Mouse (Mus musculus) adrenal gland, adult 8-10 months (tissue): ENCODE measurements around the gene Tbc1d32. TPM values are rescaled to one million over a fixed set of nuclear protein-coding genes. Genes with fewer than 3 reads are reported as not detected.
"Not testable (repeated sequence)": the region's sequence is repeated elsewhere in the genome, so short reads cannot be mapped to it uniquely, and the experiment has no call there.

Experiments
- DNase-seq: peaks from one replicate; pipeline ENCODE4 v3.0.0; 2022
- total RNA-seq, 4 experiments: library from RNA; stranded (reverse); gene quantifications; 2 replicates each; pipeline ENCODE4 v1.2.4; 2022

Gene Tbc1d32
- total RNA-seq = 10 to 100 TPM in 2 of 4 experiments, 1 to 10 TPM in 2; 6.9 to 10.9 (median 9.6) TPM

- peak; percentile 86 for DNase-seq
Measured at GRCm38 (mm10) chr10:56228568-56229209, at the start of gene Tbc1d32. Gene Tbc1d32, minus strand, starts transcription at chr10:56228689.

DNA sequence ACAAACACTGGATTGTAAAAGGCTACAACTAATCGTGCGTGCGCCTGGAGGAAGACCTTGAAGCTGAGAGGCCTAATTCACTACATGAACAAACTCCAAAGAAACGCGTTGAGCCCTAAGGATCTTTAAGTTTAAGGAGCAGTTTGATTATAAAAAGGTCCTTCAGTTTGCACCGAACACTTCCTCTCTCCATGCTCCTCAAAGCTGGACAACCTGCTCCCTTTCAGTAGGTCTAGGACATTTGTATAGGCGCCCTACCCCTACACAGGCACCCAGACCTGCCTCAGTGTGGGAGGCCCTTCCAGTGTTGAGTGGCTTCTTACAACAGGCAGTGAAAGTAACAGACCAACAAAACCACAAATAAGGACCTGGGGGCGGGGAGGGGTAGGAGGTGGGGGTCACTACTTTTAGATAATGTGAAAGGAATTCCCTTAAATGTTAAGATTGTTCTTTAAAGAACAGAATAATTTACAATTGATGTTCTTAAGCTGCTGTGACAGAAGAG lies 666 bp downstream of the Tbc1d32 start:
- no peak for DNase-seq

GRCm38 (mm10) chr10:56215797-56216196 lies 12.7 kb downstream of the Tbc1d32 start:
- DNase-seq = no peak

DNA sequence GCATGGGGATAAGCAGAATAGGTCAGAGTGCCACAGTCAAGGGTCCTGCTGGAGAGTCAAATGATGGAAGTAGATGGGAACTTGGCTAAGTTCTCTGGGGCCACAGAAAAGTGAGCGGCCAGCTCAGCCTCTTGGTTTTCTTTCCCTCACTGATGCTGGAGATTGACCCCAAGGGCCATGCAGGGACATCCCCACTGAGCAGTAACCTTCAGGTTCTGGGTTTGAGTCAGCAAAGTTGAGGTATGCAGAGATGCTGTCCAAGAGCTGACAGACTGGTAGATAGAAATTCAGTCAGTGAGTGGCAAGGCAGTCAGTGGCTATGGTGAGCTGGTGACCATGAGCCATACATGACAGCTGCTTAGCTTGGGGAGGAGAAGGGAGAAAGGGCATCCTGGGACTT lies 18.1 kb downstream of the Tbc1d32 start:
- DNase-seq = no peak

DNA sequence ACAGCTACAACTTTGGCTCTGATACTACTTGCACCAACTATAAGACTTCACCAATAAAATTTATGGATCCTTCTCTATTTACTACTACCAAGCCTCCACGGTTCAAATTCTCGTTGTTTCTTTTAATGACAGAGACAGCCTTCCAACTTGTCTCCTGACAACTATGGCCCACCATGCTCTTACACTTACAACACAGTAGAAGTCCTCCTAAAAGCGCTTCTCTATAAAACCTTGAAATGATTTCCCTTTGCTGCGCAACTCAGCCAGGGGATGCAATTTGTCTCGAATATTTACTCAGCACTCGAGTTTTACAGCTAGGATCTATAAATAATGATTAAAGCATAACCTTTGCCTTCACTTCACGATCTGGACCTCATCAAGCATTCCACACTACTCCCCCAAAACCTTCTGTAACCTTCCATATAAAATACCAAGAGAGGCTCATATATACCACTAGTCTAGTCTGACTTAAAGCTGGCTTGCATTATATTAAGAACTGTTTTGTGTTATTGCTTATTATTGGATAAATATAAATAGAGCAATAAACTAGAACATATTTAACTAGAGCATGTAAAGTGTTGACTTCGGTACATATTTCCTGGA lies 21.6 kb downstream of the Tbc1d32 start:
- no peak for DNase-seq

DNA sequence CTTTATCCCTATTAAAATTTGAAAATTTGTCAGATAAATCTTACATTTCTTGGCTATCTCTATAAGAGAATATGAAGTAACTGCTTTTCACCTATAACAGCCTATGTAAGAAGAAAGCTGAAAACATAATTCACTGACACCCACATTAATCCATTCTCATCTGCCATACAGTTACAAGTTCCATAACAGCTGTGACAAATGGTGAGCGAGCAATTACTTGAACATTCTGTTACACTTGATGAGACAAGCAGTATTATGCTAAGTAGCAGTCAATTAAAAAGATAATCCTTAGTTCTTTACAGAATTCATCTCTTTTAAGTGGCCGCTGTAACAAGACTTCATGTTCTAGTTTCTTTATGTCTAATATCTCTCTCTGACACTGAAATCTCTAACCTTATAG lies 24.1 kb downstream of the Tbc1d32 start:
- DNase-seq = no peak

GRCm38 (mm10) chr10:56199902-56200301 lies 28.6 kb downstream of the Tbc1d32 start:
- DNase-seq = no peak

DNA sequence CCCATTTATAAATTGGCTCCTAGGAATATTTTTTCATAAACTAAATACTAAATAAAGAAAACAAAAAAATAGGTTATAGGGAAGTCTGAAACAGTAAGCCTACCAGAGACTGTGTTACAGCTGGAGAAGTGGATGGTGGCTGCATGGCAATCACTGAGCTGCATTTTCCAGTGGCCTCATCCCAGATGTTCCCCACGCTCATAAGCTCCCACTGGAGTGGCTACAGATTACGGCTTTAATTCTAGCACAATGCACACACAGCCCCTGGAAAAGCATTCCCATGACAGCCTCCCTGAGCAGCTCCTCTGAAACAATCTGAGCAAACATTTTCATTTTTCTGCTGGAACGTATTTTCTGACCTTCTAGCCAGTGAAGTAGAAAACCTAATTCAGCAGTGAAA lies 29.8 kb downstream of the Tbc1d32 start:
- DNase-seq = no peak

DNA sequence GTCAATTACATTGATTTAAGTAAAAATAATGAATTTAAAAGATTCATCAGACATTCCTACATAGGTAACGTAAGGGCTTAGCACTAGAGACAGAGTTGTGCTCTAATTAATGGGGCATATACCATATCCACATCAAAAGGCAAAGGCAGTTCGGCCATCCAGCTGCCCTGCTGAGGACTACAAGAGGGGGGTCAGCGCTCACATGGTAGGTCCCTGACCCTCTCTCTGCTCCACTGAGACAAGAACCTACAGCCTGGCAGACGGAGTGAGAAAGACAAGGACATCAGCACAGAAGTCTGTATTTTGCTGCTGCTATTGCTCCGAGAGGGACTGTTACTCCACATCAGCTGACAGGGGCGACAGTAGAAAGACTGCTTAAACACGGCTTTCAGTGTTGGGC lies 34.2 kb downstream of the Tbc1d32 start:
- DNase-seq = no peak

DNA sequence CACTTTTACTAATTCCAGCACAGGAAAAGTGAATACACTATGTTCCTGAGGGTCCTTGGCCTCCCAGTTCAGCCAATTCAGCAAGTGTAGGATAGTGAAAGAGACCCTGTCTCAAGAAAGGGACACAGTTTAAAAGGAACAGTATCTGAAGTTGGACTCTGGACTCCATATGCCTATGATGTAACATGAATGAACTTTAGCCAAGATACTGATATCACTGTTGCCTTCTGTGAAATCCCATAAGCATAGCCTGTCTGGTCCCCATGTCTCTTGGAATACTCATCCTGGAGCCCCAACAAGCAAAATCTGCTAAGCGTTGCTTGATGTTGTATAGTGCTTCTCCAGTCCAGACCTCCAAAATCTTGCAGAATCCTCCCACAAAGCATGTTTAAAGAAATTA lies 46.8 kb downstream of the Tbc1d32 start:
- DNase-seq = no peak

DNA sequence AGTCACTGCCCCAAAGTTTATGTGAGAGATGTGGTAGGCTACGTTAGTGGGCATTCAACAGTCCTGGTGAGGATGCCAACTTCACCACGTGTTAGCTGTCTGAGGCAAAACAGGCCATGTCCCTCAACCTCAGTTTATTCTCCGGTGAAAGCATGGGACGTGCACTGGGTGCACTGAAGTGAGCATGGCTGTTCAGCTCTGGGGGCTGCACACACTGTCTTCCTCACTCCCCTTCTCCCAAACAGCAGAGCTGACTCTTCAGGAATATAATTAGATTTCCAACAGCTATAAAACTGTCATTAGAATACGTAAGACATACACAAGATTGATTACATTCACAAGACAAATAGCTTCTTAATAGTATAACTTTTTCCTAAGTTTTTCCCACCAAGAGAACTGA lies 55.3 kb downstream of the Tbc1d32 start:
- no peak for DNase-seq

GRCm38 (mm10) chr10:56167721-56168120 lies 60.8 kb downstream of the Tbc1d32 start:
- not testable (repeated sequence) for DNase-seq

- no peak for DNase-seq
Measured at GRCm38 (mm10) chr10:56165758-56166157, 62.7 kb downstream of the Tbc1d32 start.

GRCm38 (mm10) chr10:56164411-56164810 lies 64.1 kb downstream of the Tbc1d32 start:
- DNase-seq = no peak

GRCm38 (mm10) chr10:56158748-56159147 lies 69.7 kb downstream of the Tbc1d32 start:
- DNase-seq = no peak

- no peak for DNase-seq
Measured at GRCm38 (mm10) chr10:56158207-56158606, 70.3 kb downstream of the Tbc1d32 start.

GRCm38 (mm10) chr10:56156956-56157355 lies 71.5 kb downstream of the Tbc1d32 start:
- DNase-seq = no peak

DNA sequence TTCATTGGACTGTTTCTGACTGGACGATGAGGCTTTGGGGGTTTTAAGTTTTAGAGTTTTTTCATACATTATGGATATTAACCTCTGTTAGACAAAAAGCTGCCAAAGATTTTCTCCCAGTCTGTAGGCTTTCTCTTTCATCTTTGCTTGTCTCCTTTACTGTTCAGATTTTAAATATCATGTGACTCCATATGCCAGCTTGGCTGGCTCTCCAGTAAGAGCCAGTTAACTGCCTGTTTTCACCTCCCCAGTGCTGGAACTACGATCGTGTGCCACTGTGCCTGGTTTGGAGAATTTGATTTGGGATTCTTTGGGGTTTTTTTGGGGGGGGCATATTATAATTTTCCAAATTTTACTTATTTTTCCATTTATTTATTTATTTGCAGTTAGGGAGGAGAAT lies 79.6 kb downstream of the Tbc1d32 start:
- no peak for DNase-seq

GRCm38 (mm10) chr10:56137191-56137590 lies 91.3 kb downstream of the Tbc1d32 start:
- no peak for DNase-seq

DNA sequence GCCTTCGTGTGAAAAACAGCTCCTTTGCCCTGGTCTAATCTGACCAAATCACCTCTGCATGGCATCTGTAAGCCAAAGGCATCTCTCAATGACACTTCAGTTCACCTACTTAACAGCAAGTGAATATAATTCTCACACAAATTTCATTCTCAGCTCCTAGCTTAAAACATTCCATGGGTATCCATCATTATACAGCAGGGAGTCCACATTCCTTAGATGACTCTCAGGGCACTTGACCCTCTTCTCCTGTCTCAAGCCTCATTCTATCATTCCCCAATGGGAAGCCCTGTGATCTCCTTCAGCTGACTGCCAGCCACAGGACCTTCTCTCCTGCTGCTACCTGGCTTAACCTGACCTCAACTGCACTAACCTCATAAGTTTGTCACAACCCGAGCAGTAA lies 98.8 kb downstream of the Tbc1d32 start:
- DNase-seq = no peak

DNA sequence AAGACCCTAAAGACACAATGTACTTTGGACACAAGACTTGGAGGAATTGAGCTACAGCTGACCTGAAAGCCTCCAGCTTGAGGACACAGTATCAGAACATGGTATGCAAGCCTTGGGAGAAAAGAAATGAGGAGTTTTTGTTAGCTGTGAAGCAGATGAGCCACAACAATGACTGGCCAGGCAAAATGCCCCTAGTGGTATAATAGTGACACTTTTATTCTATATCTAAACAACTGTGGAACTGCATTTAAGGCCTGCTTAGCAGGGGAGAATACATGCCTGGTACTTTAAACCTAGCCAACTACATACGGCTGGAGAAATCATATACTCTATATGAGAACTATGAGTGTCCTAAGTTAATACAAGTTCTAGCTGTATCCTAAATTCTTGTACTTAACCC lies 101.5 kb downstream of the Tbc1d32 start:
- DNase-seq = no peak

DNA sequence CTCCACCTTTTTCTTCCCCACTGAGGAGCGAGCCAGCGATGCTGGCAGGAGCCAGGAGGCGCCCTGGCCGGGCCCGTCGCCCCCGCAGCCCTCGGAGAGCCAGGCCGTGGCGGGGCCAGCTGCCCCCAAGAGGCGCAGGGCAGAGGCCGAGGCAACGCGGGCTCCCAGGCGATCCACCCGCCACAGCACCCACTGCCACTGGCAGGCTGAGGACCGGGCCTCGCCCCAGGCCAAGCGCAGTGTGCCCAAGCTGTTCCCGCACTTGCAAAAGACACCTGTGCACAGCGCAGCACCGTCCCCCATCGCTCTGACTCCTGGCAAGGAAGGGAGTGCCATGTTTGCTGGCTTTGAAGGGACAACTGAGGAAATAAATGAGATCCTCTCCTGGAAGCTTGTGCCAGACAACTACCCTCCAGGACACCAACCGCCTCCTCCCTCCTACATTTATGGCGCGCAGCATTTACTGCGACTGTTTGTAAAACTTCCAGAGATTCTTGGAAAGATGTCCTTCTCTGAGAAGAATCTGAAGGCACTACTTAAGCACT lies 112.8 kb downstream of the Tbc1d32 start:
- no peak for DNase-seq

- peak; percentile 45 for DNase-seq
Measured at GRCm38 (mm10) chr10:56114951-56115635, 113.4 kb downstream of the Tbc1d32 start.

GRCm38 (mm10) chr10:56106996-56107334 lies 121.5 kb downstream of the Tbc1d32 start:
- no peak for DNase-seq
